Mouse (Mus musculus) thymus, adult 2 months (tissue): ENCODE data around the gene Prdm10.

Source experiments
- CTCF ChIP-seq: fragments of 200-500 bp; IDR thresholded peaks from 2 replicates; pipeline ENCODE4 v1.5.1; 2012; ENCODE audit warnings: mild to moderate bottlenecking, control low read depth, low read length, moderate library complexity, borderline replicate concordance; ENCODE audit not compliant: control insufficient read depth, poor library complexity, insufficient read depth; ENCODE audit errors: extremely low read depth
- POLR2A ChIP-seq: fragments of 200-500 bp; IDR thresholded peaks from 2 replicates; pipeline ENCODE4 v1.6.1; 2012; ENCODE audit warnings: mild to moderate bottlenecking, low read length, control low read depth, moderate library complexity; ENCODE audit not compliant: control insufficient read depth, poor library complexity, insufficient read depth; ENCODE audit errors: extremely low read depth

DNA sequence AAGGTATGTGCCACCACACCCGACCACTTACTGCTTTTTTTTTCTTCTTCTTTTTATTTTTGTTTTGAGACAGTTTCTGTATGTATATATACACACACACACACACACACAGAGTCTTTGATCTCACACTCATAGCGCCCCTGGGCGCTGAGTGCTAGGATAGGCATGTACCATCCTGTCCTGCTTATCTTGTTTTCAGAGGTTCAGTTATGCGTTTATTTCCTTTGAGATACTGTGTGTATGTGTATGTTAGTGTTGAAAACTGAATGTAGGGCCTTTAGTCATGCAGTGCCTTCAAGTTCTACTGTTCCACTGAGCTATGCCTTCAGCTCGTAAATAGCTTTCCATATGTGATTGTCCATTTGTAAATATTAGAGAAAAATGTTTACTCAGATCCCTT is 20.2 kb downstream of the Prdm10 start:
- TF ChIP-seq POLR2A (no peak), CTCF (no peak)
